Mouse (Mus musculus): ENCODE data around the gene Krtap4-13.

- TF ChIP-seq CTCF (conservative IDR thresholded peaks at IDR 0.05; ENCODE audit: insufficient read depth, insufficient read length, low read depth, low read length) (no peak), POLR2A (IDR thresholded peaks at IDR 0.05; ENCODE audit: low read depth, low read length) (no peak)
These were observed 49.1 kb upstream of the Krtap4-13 start for GRCm38 (mm10) chr11:99858761-99859160.

Data from kidney, adult 2 months (tissue).